Mouse (Mus musculus) myocyte (in vitro differentiated cells): ENCODE data around the gene Prkaa2.

Experiments used
- CEBPB ChIP-seq: IDR thresholded peaks from 2 replicates; pipeline ENCODE4 v1.6.1; 2011; ENCODE audit warnings: mild to moderate bottlenecking, moderate library complexity; ENCODE audit not compliant: poor library complexity, insufficient read depth, severe bottlenecking
- MYOG ChIP-seq, 3 experiments: IDR thresholded peaks; one replicate each; pipeline ENCODE4 v1.6.1; 2011; ENCODE audit warnings: control low read depth in 2 of 3, low read depth in 2 of 3, mild to moderate bottlenecking in 2 of 3; ENCODE audit not compliant: insufficient read length in 2 of 3, control insufficient read depth in 1 of 3, insufficient read depth in 1 of 3
- POLR2A ChIP-seq: IDR thresholded peaks from one replicate; pipeline ENCODE4 v1.6.1; 2011; ENCODE audit warnings: low read depth, mild to moderate bottlenecking, control low read depth, moderate library complexity; ENCODE audit not compliant: insufficient read length
- POLR2AphosphoS2 ChIP-seq: IDR thresholded peaks from one replicate; pipeline ENCODE4 v1.6.1; 2011; ENCODE audit warnings: low read depth, control low read depth; ENCODE audit not compliant: insufficient read length
- USF1 ChIP-seq: IDR thresholded peaks from one replicate; pipeline ENCODE4 v1.6.1; 2011; ENCODE audit warnings: low read depth, mild to moderate bottlenecking, control low read depth, moderate library complexity

- no peak for TF ChIP-seq POLR2A
- no peak for TF ChIP-seq USF1
- TF ChIP-seq MYOG (IDR thresholded peaks at IDR 0.05; ENCODE audit: control insufficient read depth in 1 of 3, insufficient read depth in 1 of 3, insufficient read length in 2 of 3, low read depth in 2 of 3), result peak in 1 of 3 experiments; percentile 51
- TF ChIP-seq POLR2AphosphoS2, result no peak
- no peak for TF ChIP-seq CEBPB
Measured at GRCm38 (mm10) chr4:105111770-105112169, 2.1 kb upstream of the Prkaa2 start.
